Mouse (Mus musculus) erythroid progenitor cell, adult 5-6 weeks (primary cell): ENCODE measurements around the gene Otx2. TPM values are rescaled to one million over a fixed set of nuclear protein-coding genes. Genes with fewer than 3 reads are reported as not detected.

Experiments
- ATAC-seq: replicated peaks from 2 replicates; pipeline ENCODE4 v1.8.0; 2016; ENCODE audit warnings: moderate number of reproducible peaks, mild to moderate bottlenecking, moderate TSS enrichment, inconsistent platforms; ENCODE audit not compliant: poor library complexity, low FRiP score, severe bottlenecking
- total RNA-seq, 2 experiments: library from RNA; stranded (forward) in 1 of 2; stranded (reverse) in 1 of 2; fragments of 150-400 nt in 1 of 2; fragments of 186-747, 209-891 nt in 1 of 2; gene quantifications; 2 replicates each; pipeline versions ENCODE4 v1.2.3 to v1.2.4; 2015 to 2017; ENCODE audit warnings: low replicate concordance in 2 of 2

Otx2 gene
- not detected in 2 replicates for total RNA-seq (2015; ENCODE audit: low replicate concordance)
- total RNA-seq (2017; ENCODE audit: low replicate concordance): not detected in 2 replicates

- no peak for ATAC-seq
Observed at GRCm38 (mm10) chr14:48673541-48673940, at the start of gene Otx2. Otx2 (minus strand) TSS chr14:48673819.

GRCm38 (mm10) chr14:48722763-48723162 is 49.1 kb upstream of the Otx2 start:
- no peak for ATAC-seq

GRCm38 (mm10) chr14:48719296-48719695 is 45.7 kb upstream of the Otx2 start:
- no peak for ATAC-seq

- ATAC-seq: no peak
Observed at GRCm38 (mm10) chr14:48717632-48718279, 44.1 kb upstream of the Otx2 start.

- ATAC-seq: no peak
Observed at GRCm38 (mm10) chr14:48716456-48716855, 42.8 kb upstream of the Otx2 start.

GRCm38 (mm10) chr14:48710871-48711370 is 37.3 kb upstream of the Otx2 start:
- ATAC-seq: no peak

GRCm38 (mm10) chr14:48710062-48710870 is 36.6 kb upstream of the Otx2 start:
- ATAC-seq: no peak

- no peak for ATAC-seq
Observed at GRCm38 (mm10) chr14:48709371-48710061, 35.9 kb upstream of the Otx2 start.

- no peak for ATAC-seq
Observed at GRCm38 (mm10) chr14:48707844-48708383, 34.3 kb upstream of the Otx2 start.

GRCm38 (mm10) chr14:48707391-48707790 is 33.8 kb upstream of the Otx2 start:
- no peak for ATAC-seq

GRCm38 (mm10) chr14:48700790-48701370 is 27.3 kb upstream of the Otx2 start:
- no peak for ATAC-seq

GRCm38 (mm10) chr14:48679590-48679989 is 6.0 kb upstream of the Otx2 start:
- no peak for ATAC-seq

GRCm38 (mm10) chr14:48678674-48679073 is 5.1 kb upstream of the Otx2 start:
- ATAC-seq: no peak

GRCm38 (mm10) chr14:48674036-48674831 is 615 bp upstream of the Otx2 start:
- ATAC-seq: no peak

- ATAC-seq: no peak
Observed at GRCm38 (mm10) chr14:48672611-48673176, 925 bp downstream of the Otx2 start.

GRCm38 (mm10) chr14:48671480-48672240 is 2.0 kb downstream of the Otx2 start:
- no peak for ATAC-seq

- ATAC-seq: no peak
Observed at GRCm38 (mm10) chr14:48670761-48671479, 2.7 kb downstream of the Otx2 start.
